Mouse (Mus musculus) naive thymus-derived CD4-positive, alpha-beta T cell, adult 5 months (primary cell): Measurements from ENCODE around the gene F2rl3. TPM values are rescaled to one million over a fixed set of nuclear protein-coding genes. Genes with fewer than 3 reads are reported as not detected.

Experiments used
- polyA plus RNA-seq: library from polyadenylated mRNA; unstranded; fragments of 100-300 nt; shearing (Covaris generic); gene quantifications from one replicate; pipeline ENCODE4 v1.2.1, GENCODE M21; 2017

Gene F2rl3
- 1.4 TPM for polyA plus RNA-seq

DNA sequence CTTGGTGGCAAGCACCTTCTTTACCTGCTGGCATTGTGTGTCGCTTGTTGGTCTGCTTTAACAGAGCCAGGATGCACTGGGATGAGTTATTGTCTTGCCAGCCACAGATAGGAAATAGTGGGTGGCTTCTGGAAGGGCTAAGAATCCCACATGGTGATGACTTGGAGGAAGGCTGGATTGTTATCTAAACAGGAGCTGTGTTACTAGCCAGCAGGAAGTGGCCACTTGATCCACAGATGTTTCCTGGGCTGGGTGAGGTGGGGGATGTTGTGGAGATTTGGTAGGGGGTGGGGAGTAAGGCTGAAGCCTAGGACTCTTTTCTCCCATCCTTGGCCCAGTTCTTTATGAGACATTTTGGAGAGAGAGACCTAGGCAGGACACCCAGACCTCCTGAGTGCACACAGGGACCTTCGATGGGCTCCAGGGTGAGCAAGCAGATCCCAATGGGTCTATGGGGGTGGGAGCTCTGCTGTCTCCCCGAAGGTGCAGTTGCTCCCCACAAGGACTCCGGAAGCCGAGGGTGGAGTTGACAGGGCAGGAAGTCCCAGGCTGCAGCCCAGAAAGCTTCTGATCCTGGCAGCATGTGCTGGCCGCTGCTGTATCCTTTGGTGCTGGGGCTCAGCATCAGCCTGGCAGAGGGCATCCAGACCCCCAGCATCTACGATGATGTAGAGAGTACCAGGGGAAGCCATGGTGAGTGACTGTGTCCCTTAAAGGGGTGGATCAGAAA, at the start of gene F2rl3:
Gene F2rl3 (plus strand): TSS at position 559 of the 730 bp plus-strand sequence.

DNA sequence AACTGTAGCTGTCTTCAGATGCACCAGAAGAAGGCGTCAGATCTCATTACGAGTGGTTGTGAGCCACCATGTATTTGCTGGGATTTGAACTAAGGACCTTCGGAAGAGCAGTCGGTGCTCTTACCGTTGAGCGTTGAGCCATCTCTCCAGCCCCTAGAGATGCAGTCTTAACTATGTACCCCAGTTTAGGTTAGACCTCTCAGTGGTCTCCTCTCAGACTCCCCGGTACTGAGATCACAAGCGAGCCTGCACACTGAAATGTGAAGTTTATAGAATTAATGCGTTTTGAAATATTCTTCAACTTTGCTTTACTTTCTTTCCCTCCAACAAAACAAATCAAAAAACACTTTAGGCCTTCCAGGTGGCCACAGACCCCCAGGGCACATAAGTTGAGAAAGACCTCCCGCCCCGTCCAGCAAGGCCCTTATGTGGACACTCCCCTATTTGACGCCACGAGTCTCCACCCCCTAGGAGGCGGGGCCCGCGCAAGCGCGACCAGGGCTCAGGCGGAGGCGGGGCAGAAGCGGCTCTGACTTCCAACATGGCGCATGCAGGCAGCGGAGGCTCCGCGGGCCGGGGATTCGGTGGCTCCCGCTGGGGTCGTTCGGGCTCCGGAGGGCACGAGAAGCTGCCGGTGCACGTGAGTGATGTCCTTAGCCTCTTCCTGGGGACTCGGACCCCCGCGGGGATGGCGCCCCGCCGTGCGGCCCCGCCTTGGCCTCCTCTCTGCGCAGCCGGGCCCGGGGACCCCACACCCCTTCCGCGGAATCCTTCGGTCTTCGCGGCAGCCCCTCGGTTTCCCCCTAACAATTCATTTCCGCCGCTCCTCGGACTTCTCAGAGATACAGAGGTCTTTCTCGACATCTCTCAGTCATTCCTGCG, 38.7 kb upstream of the F2rl3 start, which contains the start of gene Sin3b:
Gene Sin3b (plus strand): TSS at position 517 of the 882 bp plus-strand sequence.

Other genes starting within 250 kb of the F2rl3 start
- 24.9 TPM for gene Med26, start 213.6 kb upstream of the F2rl3 start, polyA plus RNA-seq
- 75.8 TPM for gene Smim7, start 190.8 kb upstream of the F2rl3 start, polyA plus RNA-seq
- 2.9 TPM for gene Tmem38a, start 189.8 kb upstream of the F2rl3 start, polyA plus RNA-seq
- 0.07 TPM for gene Nwd1, start 115.2 kb upstream of the F2rl3 start, polyA plus RNA-seq
- gene Sin3b, start 38.6 kb upstream of the F2rl3 start, polyA plus RNA-seq = 201 TPM